Mouse (Mus musculus): Measurements from ENCODE around the gene Bet1. TPM values are rescaled to one million over a fixed set of nuclear protein-coding genes. Genes with fewer than 3 reads are reported as not detected.

Bet1 gene
- polyA plus RNA-seq, 1 experiment from 2014 or later, result 31.3 TPM

Other genes starting within 250 kb of the Bet1 start
- gene Tfpi2, start 98.1 kb downstream of the Bet1 start, polyA plus RNA-seq (2015; fragmentation: Nextera tagmentation; extraction: Ambion mirVana), result 0.42 and 1.6 TPM in 2 replicates
- gene Gngt1, start 93.2 kb downstream of the Bet1 start, polyA plus RNA-seq (2015; fragmentation: Nextera tagmentation; extraction: Ambion mirVana), result not detected in 2 replicates
- gene Gng11, start 83.1 kb downstream of the Bet1 start, polyA plus RNA-seq (2015; fragmentation: Nextera tagmentation; extraction: Ambion mirVana), result 29.2 and 35.9 TPM in 2 replicates